Mouse (Mus musculus): ENCODE measurements around the gene Trim54. TPM values are rescaled to one million over a fixed set of nuclear protein-coding genes. Genes with fewer than 3 reads are reported as not detected.

Gene Trim54
- polyA plus RNA-seq, 1 experiment = 6.5 TPM

DNA sequence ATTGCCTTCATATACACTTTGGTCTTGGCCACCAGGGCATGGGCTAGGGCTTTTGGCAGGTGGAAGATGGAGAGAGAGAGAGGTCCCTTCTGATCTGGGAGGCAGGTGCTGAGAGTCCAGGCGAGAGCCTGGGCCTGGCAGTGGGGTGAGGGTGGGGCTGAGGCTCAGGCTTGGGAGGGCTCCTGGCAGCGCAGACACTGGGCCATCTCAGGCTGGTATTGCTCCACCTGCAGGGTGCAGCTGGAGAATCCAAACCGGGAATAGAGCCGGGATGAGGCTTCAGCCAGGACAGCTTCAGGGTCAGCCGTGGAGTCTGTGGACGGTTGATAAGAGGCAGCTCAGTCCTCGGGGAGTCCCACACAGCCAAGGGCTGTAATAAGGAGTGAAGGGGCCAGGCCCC lies 29.9 kb upstream of the Trim54 start:
- no peak for TF ChIP-seq CEBPB (IDR thresholded peaks at IDR 0.05; ENCODE audit: low read depth)
- H3ac ChIP-seq (ENCODE audit: control insufficient read depth, insufficient read length, low read depth) = no peak overlapping the region
- peaks cover 9% of the 10 kb centered on the region for H3K27me3 ChIP-seq (ENCODE audit: control insufficient read depth, insufficient read depth, insufficient read length)
- H3K36me3 ChIP-seq (ENCODE audit: control insufficient read depth, insufficient read depth) = no peaks in the 10 kb centered on the region
- no peaks in the 10 kb centered on the region for H3K79me3 ChIP-seq (ENCODE audit: low read depth)
- no peak overlapping the region for H3K4me3 ChIP-seq (ENCODE audit: insufficient read depth, poor library complexity, severe bottlenecking)
- H3K79me2 ChIP-seq (ENCODE audit: control insufficient read depth, insufficient read depth) = no peaks in the 10 kb centered on the region

DNA sequence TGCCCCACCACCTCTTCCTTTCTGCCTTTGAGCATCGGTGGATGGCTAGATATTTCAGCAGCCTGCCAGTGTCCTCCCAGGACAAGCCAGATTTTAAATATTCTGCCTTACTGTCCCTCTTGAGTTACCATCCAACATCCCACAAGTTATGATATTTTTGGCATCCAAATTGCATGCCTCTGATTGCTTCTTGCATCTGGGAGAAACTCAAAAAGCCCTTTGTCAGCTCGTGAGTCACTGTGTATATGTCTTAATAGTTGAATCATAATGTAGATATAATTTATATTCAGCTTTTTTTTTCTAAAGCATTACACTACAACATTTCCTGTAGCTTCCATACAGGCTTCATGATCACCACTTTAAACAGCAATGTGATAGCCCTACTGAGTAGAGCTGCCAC lies 29.4 kb upstream of the Trim54 start:
- H3K79me3 ChIP-seq (ENCODE audit: low read depth) = no peaks in the 10 kb centered on the region
- TF ChIP-seq CEBPB (IDR thresholded peaks at IDR 0.05; ENCODE audit: low read depth) = peak; percentile 9
- TF ChIP-seq MYOD1 (IDR thresholded peaks at IDR 0.05; ENCODE audit: control insufficient read depth, insufficient read length, low read depth) = no peak
- no peak overlapping the region for H3K4me3 ChIP-seq (ENCODE audit: insufficient read depth, poor library complexity, severe bottlenecking)
- H3K79me2 ChIP-seq (ENCODE audit: control insufficient read depth, insufficient read depth) = no peaks in the 10 kb centered on the region
- H3K36me3 ChIP-seq (ENCODE audit: control insufficient read depth, insufficient read depth) = no peaks in the 10 kb centered on the region
- no peak overlapping the region for H3ac ChIP-seq (ENCODE audit: control insufficient read depth, insufficient read length, low read depth)
- H3K27me3 ChIP-seq (ENCODE audit: control insufficient read depth, insufficient read depth, insufficient read length) = peaks cover 14% of the 10 kb centered on the region

DNA sequence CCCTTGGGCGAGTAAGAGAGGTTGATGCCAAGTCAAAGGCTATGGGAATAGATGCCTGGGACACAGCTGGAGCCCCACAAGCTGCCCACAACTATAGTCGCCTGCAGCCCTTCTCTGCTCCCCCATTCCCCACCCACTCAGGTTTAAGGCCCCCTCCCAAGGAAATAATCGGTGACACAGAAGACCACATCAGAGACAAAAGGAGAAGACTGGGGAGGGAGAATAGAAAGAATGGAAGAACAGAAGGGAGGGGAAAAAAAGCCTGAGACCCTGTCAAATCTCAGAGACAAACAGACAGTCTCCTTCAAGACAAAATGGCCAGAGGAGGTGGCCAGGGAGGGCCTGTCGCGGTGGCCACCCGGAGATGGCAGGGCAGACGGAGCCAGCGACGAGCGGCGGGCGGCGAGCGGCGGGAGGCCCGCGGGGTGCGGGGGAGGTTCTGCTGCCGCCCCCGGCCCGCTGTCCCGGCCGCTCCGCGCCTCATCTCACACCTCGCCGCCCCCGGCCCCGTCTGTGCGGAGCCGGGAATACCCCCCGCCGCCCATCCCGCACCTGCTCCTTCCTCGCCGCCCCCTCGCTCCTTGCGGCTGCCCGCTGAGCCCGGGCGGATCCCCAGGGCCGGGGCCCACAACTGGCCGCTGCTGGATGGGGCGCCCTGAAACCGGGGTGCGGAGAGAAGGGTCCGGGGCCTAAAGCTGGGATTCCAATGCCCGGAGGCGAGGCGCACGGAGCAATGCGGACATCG lies 24.1 kb upstream of the Trim54 start:
- no peak overlapping the region for H3K4me3 ChIP-seq (ENCODE audit: insufficient read depth, poor library complexity, severe bottlenecking)
- H3K27me3 ChIP-seq (ENCODE audit: control insufficient read depth, insufficient read depth, insufficient read length) = peaks cover 35% of the 10 kb centered on the region

DNA sequence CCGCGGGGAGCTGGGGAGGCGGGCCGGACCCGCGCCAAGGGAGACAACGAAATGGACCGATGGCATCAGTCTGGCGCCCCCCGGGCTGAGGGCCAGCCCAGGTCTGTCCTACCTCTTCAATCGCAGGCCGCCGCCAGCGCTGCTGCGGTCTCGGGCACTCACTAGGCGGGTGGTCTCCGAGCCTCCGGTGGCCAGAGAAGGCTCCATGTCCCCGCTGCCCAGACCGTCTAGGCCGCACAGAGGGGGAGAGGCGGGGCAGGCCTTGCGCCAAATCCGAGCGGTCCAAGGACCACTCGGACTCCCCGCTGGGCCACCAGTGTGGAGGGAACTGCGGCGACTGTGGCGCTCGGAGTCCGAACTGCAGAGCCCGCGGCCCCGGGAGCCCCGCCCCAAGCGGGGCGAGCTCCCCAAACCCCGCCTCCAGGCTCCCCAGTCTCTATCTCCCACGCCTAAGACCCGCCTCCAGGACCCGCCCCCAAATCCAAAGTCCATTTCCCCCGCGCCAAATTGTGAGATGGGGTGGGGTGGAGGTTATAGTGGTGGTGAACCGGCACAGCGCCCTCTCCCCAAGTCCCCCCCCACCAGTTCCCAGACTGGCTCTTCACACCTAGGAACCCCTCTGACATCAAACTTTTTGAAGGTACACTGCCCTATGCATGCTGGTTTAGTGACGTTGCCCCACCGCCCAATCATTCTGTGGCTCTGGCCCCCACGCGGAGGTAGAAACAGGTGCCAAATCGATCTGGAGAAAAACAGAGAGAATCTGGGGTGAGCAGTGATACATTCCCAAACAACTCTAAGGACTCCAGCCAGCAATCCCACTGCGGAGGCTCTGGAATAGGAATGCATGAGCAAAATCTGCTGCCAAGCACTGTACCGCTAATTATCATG lies 23.1 kb upstream of the Trim54 start:
- peak overlapping the region; percentile 2 for H3K4me3 ChIP-seq (ENCODE audit: insufficient read depth, poor library complexity, severe bottlenecking)
- TF ChIP-seq MYOG (IDR thresholded peaks at IDR 0.05; ENCODE audit: control insufficient read depth, extremely low read depth, insufficient read length) (no peak), MAX (IDR thresholded peaks at IDR 0.05) (no peak), CEBPB (IDR thresholded peaks at IDR 0.05; ENCODE audit: low read depth) (no peak), USF1 (IDR thresholded peaks at IDR 0.05; ENCODE audit: low read depth) (no peak), MYOD1 (IDR thresholded peaks at IDR 0.05; ENCODE audit: control insufficient read depth, insufficient read length, low read depth) (no peak), FOSL1 (IDR thresholded peaks at IDR 0.05; ENCODE audit: insufficient read depth, low read length, poor library complexity, severe bottlenecking) (no peak), CTCF (IDR thresholded peaks at IDR 0.05; ENCODE audit: control insufficient read depth, insufficient read depth, insufficient read length) (no peak)

More for the DNA sequence above, 24.1 kb upstream of the Trim54 start:
- H3K79me3 ChIP-seq (ENCODE audit: low read depth) = no peaks in the 10 kb centered on the region
- no peaks in the 10 kb centered on the region for H3K79me2 ChIP-seq (ENCODE audit: control insufficient read depth, insufficient read depth)
- no peak for TF ChIP-seq CEBPB (IDR thresholded peaks at IDR 0.05; ENCODE audit: low read depth)
- TF ChIP-seq USF1 (IDR thresholded peaks at IDR 0.05; ENCODE audit: low read depth) = no peak
- no peak for TF ChIP-seq MAX (IDR thresholded peaks at IDR 0.05)
- no peak for TF ChIP-seq MYOD1 (IDR thresholded peaks at IDR 0.05; ENCODE audit: control insufficient read depth, insufficient read length, low read depth)
- no peak for TF ChIP-seq FOSL1 (IDR thresholded peaks at IDR 0.05; ENCODE audit: insufficient read depth, low read length, poor library complexity, severe bottlenecking)
- no peak for TF ChIP-seq CTCF (IDR thresholded peaks at IDR 0.05; ENCODE audit: control insufficient read depth, insufficient read depth, insufficient read length)
- TF ChIP-seq MYOG (IDR thresholded peaks at IDR 0.05; ENCODE audit: control insufficient read depth, extremely low read depth, insufficient read length) = no peak
- no peaks in the 10 kb centered on the region for H3K36me3 ChIP-seq (ENCODE audit: control insufficient read depth, insufficient read depth)
- no peak overlapping the region for H3ac ChIP-seq (ENCODE audit: control insufficient read depth, insufficient read length, low read depth)

DNA sequence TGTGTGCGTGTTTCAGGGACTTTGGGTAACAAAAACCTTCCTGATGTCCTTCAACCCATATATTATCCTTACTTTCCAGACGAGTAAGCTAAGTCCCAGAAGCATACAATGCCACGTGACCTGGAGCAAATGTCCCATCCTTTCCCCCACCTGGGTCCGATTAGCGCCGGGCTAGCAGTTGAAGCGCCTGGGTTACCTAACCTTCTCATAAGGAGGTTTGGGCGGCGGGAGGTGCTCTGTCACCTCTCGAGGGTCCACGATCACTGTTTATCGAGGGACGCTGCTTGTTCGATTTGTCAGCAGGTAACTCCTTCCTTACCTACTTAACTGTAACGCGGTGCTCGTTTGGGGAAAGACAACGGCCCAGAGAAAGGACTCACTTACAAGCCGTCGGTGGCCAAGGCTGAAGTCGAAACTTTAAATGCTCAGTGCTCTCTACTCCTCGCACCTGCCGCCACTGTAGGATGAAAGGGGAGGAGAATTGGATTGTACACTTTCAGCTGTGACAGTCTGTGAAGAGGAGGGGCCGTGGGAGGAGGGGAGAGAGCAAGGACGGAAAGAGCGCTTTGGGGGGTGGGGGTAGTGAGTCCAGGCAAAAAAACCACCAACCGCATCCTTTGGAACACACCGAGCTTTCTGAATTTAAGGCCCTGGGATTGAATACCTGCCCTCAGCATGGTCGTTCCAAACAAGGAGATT lies 22.3 kb upstream of the Trim54 start:
- H3K4me3 ChIP-seq (ENCODE audit: insufficient read depth, poor library complexity, severe bottlenecking) = no peak overlapping the region

More for the DNA sequence above, 23.1 kb upstream of the Trim54 start:
- Histone ChIP-seq H3K36me3 (ENCODE audit: control insufficient read depth, insufficient read depth) (no peaks in the 10 kb centered on the region), H3K27me3 (ENCODE audit: control insufficient read depth, insufficient read depth, insufficient read length) (peaks cover 35% of the 10 kb centered on the region), H3K79me3 (ENCODE audit: low read depth) (no peaks in the 10 kb centered on the region), H3K79me2 (ENCODE audit: control insufficient read depth, insufficient read depth) (no peaks in the 10 kb centered on the region), H3ac (ENCODE audit: control insufficient read depth, insufficient read length, low read depth) (peak overlapping the region; percentile 36)

More for the DNA sequence above, 22.3 kb upstream of the Trim54 start:
- Histone ChIP-seq H3ac (ENCODE audit: control insufficient read depth, insufficient read length, low read depth) (no peak overlapping the region), H3K79me2 (ENCODE audit: control insufficient read depth, insufficient read depth) (no peaks in the 10 kb centered on the region), H3K79me3 (ENCODE audit: low read depth) (no peaks in the 10 kb centered on the region), H3K36me3 (ENCODE audit: control insufficient read depth, insufficient read depth) (no peaks in the 10 kb centered on the region), H3K27me3 (ENCODE audit: control insufficient read depth, insufficient read depth, insufficient read length) (peaks cover 35% of the 10 kb centered on the region)
- no peak for TF ChIP-seq MYOD1 (IDR thresholded peaks at IDR 0.05; ENCODE audit: control insufficient read depth, insufficient read length, low read depth)
- TF ChIP-seq USF1 (IDR thresholded peaks at IDR 0.05; ENCODE audit: low read depth) = peak; percentile 73

Measured in C2C12 (cell line).